Mouse (Mus musculus) lung, postnatal 0 days (tissue): ENCODE measurements around the gene Fam189b. TPM values are rescaled to one million over a fixed set of nuclear protein-coding genes. Genes with fewer than 3 reads are reported as not detected.
"Not testable (repeated sequence)": the region's sequence is repeated elsewhere in the genome, so short reads cannot be mapped to it uniquely, and the experiment has no call there.

Source experiments
- ATAC-seq: fragments of 200-750 bp; cut with Nextera tagmentation; 2 replicates; pipeline ENCODE4 v1.8.0; 2017; ENCODE audit warnings: moderate library complexity
- DNase-seq: peaks from one replicate; pipeline ENCODE4 v3.0.0-alpha.2; 2016; ENCODE audit warnings: low spot score
- H3K27ac ChIP-seq: fragments of 300-500 bp; sonication (generic); 2 replicates; pipeline ENCODE4 v1.5.1; 2014; ENCODE audit warnings: antibody characterized with exemption, mild to moderate bottlenecking, low read length, mixed read lengths
- H3K27me3 ChIP-seq: fragments of 300-500 bp; sonication (generic); replicated peaks from 2 replicates; pipeline ENCODE4 v1.6.1; 2014; ENCODE audit warnings: low read length, mixed read lengths; ENCODE audit not compliant: insufficient read depth
- H3K36me3 ChIP-seq: fragments of 300-500 bp; sonication (generic); 2 replicates; pipeline ENCODE4 v1.6.1; 2014; ENCODE audit warnings: low read length, mixed read lengths; ENCODE audit not compliant: insufficient read depth
- H3K4me1 ChIP-seq: fragments of 300-500 bp; sonication (generic); 2 replicates; pipeline ENCODE4 v1.6.1; 2014; ENCODE audit warnings: antibody characterized with exemption, low read depth, low read length, mixed read lengths; ENCODE audit not compliant: insufficient read depth
- H3K4me2 ChIP-seq: fragments of 300-500 bp; sonication (generic); replicated peaks from 2 replicates; pipeline ENCODE4 v1.6.1; 2014; ENCODE audit warnings: low read depth, mild to moderate bottlenecking, low read length, moderate library complexity, mixed read lengths
- H3K4me3 ChIP-seq: fragments of 300-500 bp; sonication (generic); 2 replicates; pipeline ENCODE4 v1.5.1; 2014; ENCODE audit warnings: low read depth, low read length
- H3K9ac ChIP-seq: fragments of 300-500 bp; sonication (generic); replicated peaks from 2 replicates; pipeline ENCODE4 v1.6.1; 2014; ENCODE audit warnings: low read depth, mild to moderate bottlenecking
- H3K9me3 ChIP-seq: fragments of 300-500 bp; sonication (generic); 2 replicates; pipeline ENCODE4 v1.6.1; 2016; ENCODE audit warnings: low read length, mixed read lengths
- CTCF ChIP-seq: IDR thresholded peaks from 2 replicates; pipeline ENCODE4 v1.5.1; 2016; ENCODE audit warnings: antibody characterized with exemption, mild to moderate bottlenecking
- EP300 ChIP-seq: IDR thresholded peaks from 2 replicates; pipeline ENCODE4 v1.6.1; 2016; ENCODE audit warnings: antibody characterized with exemption, mild to moderate bottlenecking, control low read depth
- WGBS: fragments of 180-500 bp; shearing (Covaris S2); extraction: QIAGEN DNeasy Blood & Tissue Kit; methylation state at CpG from one replicate; pipeline ENCODE4 v1.1.7; 2014; 5-methylcytosine and 5-hydroxymethylcytosine counted together
- polyA plus RNA-seq: library from polyadenylated mRNA; unstranded; fragments of >200 nt; fragmentation: Nextera tagmentation; extraction: Ambion mirVana; gene quantifications from 2 replicates; pipeline ENCODE4 v1.2.1, GENCODE M21; 2015

Fam189b gene
- polyA plus RNA-seq, 1 experiment from 2014 or later = 6.6 TPM

DNA sequence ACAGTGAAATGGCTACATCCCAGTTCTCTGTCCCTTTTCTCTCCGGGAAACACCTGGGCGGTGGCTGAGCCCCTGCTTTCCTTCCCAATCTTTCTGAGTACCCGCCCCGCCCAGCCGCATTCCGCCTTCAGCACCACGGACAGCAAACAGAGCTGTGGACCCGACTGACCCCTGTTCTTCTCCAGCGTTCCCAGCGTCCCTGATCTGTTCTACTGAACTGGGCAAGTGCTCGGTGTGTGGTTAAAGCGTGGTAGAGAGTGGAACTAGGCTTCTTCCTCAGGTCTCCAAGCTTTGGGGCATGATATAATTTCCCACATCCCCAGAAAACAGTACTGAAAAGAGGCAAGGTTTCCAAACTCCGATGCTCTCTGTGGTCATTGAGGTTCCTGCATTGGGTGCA, 23.7 kb upstream of the Fam189b start:
- Histone ChIP-seq H3K27ac (no peak overlapping the region), H3K4me1 (peaks cover 6% of the 10 kb centered on the region), H3K4me2 (peak overlapping the region; percentile 95), H3K9ac (no peak overlapping the region), H3K36me3 (no peaks in the 10 kb centered on the region), H3K9me3 (no peaks in the 10 kb centered on the region), H3K4me3 (no peak overlapping the region), H3K27me3 (peaks cover 11% of the 10 kb centered on the region; the same call in 1 of the 2 replicates)
- under 1% methylated on average over 13 of the region's 13 CpGs for WGBS
- no peak for TF ChIP-seq EP300
- TF ChIP-seq CTCF = no peak
- peak; percentile 58 for DNase-seq
- peak; percentile 46 for ATAC-seq

DNA sequence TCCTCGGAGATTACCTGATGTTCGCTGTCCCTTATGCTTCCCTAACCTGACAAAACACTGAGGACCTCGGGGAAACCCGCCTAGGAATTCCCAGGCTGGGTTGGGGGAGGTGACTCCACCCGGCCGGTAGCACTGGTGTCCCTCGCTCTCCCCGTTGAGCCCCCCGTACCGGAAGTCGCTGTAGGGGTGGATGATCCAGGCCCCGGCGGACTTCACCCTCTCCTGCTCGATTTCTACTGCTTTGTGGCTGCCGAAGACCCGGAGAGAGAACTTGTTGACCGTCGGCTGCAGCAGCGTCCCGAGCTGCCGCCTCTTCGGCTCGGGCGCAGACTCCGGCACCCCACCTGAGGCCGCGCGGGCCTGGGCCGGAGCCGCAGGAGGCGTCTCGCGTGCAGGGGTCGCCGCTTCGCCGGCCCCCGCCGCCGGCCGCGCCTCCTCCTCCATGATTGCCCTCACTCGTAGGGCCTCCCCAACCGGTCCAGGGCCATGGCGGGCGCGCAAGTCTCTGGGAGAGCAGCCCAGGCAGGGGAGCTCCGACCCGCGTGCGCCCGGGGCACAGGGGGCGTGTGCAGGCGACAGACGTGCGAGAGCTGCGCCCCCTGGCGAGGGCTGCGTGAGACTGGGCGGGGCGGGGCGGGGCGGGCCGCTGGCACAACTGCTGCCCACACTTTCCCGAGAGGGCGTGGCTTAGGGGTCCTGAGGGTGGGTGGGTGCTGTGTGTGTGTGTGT, 23.2 kb upstream of the Fam189b start, which contains the start of gene Hcn3:
TSS of gene Hcn3 (minus strand) at position 581 of the 729 bp plus-strand sequence.
- peak within 1 kb of the TSS; percentile 43 for H3K4me3 ChIP-seq
- ATAC-seq = peak; percentile 66
- H3K9ac ChIP-seq = no peak within 1 kb of the TSS
- peaks cover 11% of the 10 kb centered on the region; the same call in 1 of the 2 replicates for H3K27me3 ChIP-seq
- peak; percentile 80 for DNase-seq
- H3K4me1 ChIP-seq = peaks cover 6% of the 10 kb centered on the region
- peak within 1 kb of the TSS; percentile 95 for H3K4me2 ChIP-seq
- no peaks in the 10 kb centered on the region for H3K9me3 ChIP-seq
- under 1% methylated on average over 56 of the region's 66 CpGs for WGBS
- H3K27ac ChIP-seq = no peak within 1 kb of the TSS
- TF ChIP-seq EP300 = no peak
- TF ChIP-seq CTCF = peak; percentile 80
- H3K36me3 ChIP-seq = no peaks in the 10 kb centered on the region

DNA sequence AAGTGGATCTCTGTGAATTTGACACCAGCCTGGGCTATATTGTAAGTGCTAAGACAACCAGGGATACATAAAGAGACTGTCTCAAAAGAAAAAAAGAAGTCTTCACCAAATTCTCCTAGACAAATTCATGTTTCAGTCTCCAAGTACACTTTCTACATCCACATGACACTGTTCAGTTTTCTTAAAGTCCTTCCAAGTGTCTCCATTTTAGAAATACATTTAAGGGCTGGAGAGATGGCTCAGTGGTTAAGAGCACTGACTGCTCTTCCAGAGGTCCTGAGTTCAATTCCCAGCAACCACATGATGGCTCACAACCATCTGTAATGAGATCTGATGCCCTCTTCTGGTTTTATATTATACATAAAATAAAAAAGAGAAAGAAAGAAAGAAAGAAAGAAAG, 21.7 kb upstream of the Fam189b start:
- not testable (repeated sequence) for H3K9ac ChIP-seq, H3K9me3 ChIP-seq, H3K27ac ChIP-seq, H3K4me2 ChIP-seq, ATAC-seq, H3K36me3 ChIP-seq, DNase-seq, H3K4me3 ChIP-seq
- Histone ChIP-seq H3K27me3 (peaks cover 11% of the 10 kb centered on the region; the same call in 1 of the 2 replicates), H3K4me1 (peaks cover 12% of the 10 kb centered on the region)

DNA sequence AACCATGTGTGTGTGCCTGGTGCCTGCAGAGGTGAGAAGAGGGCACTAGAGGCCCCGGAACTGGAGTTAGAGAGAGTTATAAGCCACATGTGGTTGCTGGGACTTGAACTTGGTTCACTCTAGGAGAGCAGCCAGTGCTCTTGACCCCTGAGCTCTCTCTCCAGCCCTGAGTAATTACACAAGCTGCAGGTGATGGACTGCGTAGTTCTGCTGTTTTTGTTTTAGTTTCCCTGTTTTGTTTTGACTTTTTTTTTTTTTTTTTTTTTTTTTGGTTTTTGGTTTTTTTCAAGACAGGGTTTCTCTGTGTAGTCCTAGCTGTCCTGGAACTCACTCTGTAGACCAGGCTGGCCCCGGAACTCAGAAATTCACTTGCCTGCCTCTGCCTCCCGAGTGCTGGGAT, 21.2 kb upstream of the Fam189b start:
- Histone ChIP-seq H3K27ac (no peak overlapping the region), H3K9me3 (no peaks in the 10 kb centered on the region), H3K36me3 (no peaks in the 10 kb centered on the region), H3K27me3 (peaks cover 11% of the 10 kb centered on the region; the same call in 1 of the 2 replicates), H3K4me3 (no peak overlapping the region), H3K4me1 (peaks cover 12% of the 10 kb centered on the region), H3K9ac (no peak overlapping the region), H3K4me2 (no peak overlapping the region)
- WGBS = 60% methylated on average over 4 of the region's 4 CpGs
- no peak for DNase-seq
- no peak for ATAC-seq
- TF ChIP-seq CTCF = no peak
- TF ChIP-seq EP300 = no peak

DNA sequence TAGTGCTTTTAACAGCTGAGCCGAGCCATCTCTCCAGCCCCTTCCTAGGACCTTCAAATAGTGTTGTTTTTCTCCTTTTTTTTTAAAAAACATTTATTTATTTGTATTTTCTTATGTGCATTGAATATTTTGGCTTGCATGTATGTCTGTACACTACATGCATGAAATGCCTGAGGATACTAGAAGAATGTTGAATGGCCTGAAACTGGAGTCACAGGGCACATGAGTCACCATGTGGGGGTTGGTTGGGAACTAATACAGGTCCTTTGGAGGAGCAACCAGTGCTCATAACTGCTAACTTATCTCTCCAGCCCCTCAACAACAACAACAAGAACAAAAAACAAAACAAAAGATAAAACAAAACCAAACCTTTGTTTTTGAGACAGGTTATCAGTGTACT, 19.8 kb upstream of the Fam189b start:
- DNase-seq (no peak), ATAC-seq (no peak)
- H3K27ac ChIP-seq = no peak overlapping the region
- H3K4me1 ChIP-seq = peaks cover 12% of the 10 kb centered on the region
- 0 out of 2 replicates have a peak, but pooled peaks cover under 1% of the 10 kb centered on the region for H3K36me3 ChIP-seq
- TF ChIP-seq EP300 (no peak), CTCF (no peak)
- no peak overlapping the region for H3K4me2 ChIP-seq
- no peak overlapping the region for H3K4me3 ChIP-seq
- peaks cover 9% of the 10 kb centered on the region; the same call in 1 of the 2 replicates for H3K27me3 ChIP-seq
- WGBS = 93% methylated on average over 1 of the region's 1 CpGs
- H3K9ac ChIP-seq = no peak overlapping the region
- no peaks in the 10 kb centered on the region for H3K9me3 ChIP-seq

DNA sequence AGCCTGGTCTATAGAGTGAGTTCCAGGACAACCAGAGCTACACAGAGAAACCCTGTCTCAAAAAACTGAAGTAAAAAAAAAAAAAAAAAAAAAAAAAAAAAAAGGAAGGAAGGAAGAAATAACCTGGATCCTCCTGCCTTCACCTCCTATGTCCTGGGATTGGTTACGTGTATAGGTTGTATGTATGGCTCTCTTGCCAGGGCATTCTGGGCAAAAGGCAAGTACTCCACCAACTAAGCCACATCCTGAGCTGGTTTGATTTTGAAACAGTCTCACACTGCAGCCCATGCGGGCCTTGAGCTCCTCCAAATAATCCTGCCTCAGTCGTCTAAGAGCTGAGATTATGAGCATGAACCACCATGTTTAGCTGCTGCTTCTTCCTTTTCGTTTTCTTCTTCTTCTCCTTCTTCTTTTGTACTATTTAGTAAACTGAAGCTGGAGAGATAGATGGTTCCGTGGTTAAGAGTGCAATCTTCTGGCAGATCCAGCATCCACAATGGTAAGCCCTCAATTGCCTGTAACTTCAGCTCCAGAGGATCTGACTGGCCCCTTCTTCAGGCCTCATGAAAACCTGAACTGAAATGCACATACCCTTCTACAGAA, 19.2 kb upstream of the Fam189b start:
- H3K9ac ChIP-seq = peak overlapping the region; percentile 24; the same call in 1 of the 2 replicates
- H3K4me2 ChIP-seq = peak overlapping the region; percentile 67
- H3K36me3 ChIP-seq = peaks cover 6% of the 10 kb centered on the region
- TF ChIP-seq CTCF = no peak
- no peak for TF ChIP-seq EP300
- H3K9me3 ChIP-seq = no peaks in the 10 kb centered on the region
- H3K27me3 ChIP-seq = peaks cover 3% of the 10 kb centered on the region; the same call in 1 of the 2 replicates
- no peak for ATAC-seq
- 63% methylated on average over 5 of the region's 5 CpGs for WGBS
- no peak for DNase-seq
- 0 out of 2 replicates have a peak overlapping the region, but pooled peaks have one; percentile 98 for H3K27ac ChIP-seq
- H3K4me3 ChIP-seq = peak overlapping the region; percentile 88; the same call in 1 of the 2 replicates
- peaks cover 12% of the 10 kb centered on the region for H3K4me1 ChIP-seq
